Mouse (Mus musculus): ENCODE measurements around the gene Tmppe. TPM values are rescaled to one million over a fixed set of nuclear protein-coding genes. Genes with fewer than 3 reads are reported as not detected.

Tmppe gene
- polyA plus RNA-seq, 1 experiment from 2014 or later = 6.7 TPM

DNA sequence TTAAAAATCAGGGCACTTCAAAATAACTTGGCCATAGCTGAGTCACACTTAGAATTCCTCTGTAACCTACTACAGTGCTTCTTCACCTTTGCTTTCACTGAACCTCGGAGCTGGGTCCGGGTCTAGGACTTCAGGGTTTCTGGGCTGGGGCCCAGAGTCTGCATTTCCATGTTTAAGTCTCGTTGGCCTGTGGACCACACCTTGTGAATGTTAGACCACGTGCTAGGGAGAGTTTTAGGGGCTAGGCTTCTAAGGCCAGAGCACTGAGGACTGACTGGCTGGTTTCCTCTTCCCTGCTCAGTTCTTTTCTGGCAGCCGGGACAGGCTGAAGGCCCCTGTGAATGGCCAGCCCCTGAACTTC, 337 bp upstream of the Tmppe start:
- Histone ChIP-seq H3K4me2 (peak overlapping the region; percentile 80), H3K27ac (replicated peaks) (peak overlapping the region; percentile 92), H3K36me3 (peaks cover 16% of the 10 kb centered on the region), H3K4me3 (peak overlapping the region; percentile 86), H3K9me3 (peaks cover 12% of the 10 kb centered on the region), H3K4me1 (replicated peaks) (peaks cover 13% of the 10 kb centered on the region), H3K9ac (peak overlapping the region; percentile 80), H3K27me3 (0 out of 2 replicates have a peak, but pooled peaks cover 3% of the 10 kb centered on the region)
- peak; percentile 66; the same call in 1 of the 2 replicates for ATAC-seq (ENCODE audit: low read depth)
- WGBS = 22% methylated on average over 5 of the region's 5 CpGs

DNA sequence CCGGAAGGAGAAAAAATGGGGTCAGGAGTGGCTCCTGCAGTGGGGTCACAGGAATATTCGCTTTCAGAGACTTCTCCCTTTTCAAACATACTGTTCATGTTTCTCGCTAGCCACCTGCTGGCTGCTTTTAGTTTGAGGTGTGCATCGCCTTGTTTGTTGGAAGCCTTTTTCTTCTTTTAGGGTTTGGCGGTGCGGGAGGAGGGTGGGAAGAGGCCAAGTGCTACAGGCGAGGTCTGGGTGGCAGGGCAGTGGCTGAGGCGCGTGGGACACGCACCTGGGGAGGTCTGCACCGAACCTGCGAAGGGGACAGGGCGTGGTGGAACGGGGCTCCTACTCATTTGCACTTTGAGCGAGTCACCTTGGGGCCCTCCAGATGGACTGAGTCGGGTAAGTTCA, 778 bp downstream of the Tmppe start:
- H3K9ac ChIP-seq = peak overlapping the region; percentile 80
- H3K4me1 ChIP-seq (replicated peaks) = peaks cover 13% of the 10 kb centered on the region
- H3K9me3 ChIP-seq = peaks cover 15% of the 10 kb centered on the region
- H3K27ac ChIP-seq (replicated peaks) = peak overlapping the region; percentile 92
- peak overlapping the region; percentile 86 for H3K4me3 ChIP-seq
- H3K4me2 ChIP-seq = peak overlapping the region; percentile 80
- peaks cover 28% of the 10 kb centered on the region for H3K36me3 ChIP-seq
- peak; percentile 12 for ATAC-seq (ENCODE audit: low read depth)
- 4% methylated on average over 16 of the region's 16 CpGs for WGBS
- 0 out of 2 replicates have a peak, but pooled peaks cover 3% of the 10 kb centered on the region for H3K27me3 ChIP-seq

DNA sequence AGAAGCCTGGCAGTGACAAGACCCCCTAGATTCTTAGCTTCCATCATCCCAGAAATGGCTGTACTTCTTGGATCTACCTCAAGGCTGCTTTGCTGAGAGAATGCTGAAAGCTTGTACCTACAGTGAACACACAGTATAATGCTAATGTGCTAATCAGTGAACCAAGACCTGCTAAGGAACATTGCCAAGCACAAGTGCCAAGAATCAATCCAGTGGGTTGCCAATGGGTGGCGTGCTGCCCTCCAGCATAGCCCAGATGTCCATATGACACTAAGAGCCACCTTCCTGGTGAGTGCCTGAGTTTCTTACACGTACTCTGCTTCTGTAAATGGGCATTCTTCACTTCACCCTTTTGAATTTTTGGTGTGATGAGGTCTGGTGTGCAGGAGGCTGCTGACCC, 6.8 kb downstream of the Tmppe start:
- ATAC-seq (ENCODE audit: low read depth) = no peak
- 86% methylated on average over 2 of the region's 2 CpGs for WGBS
- Histone ChIP-seq H3K4me2 (no peak overlapping the region), H3K4me1 (replicated peaks) (no peaks in the 10 kb centered on the region), H3K36me3 (peaks cover 72% of the 10 kb centered on the region), H3K27me3 (no peaks in the 10 kb centered on the region), H3K9me3 (peaks cover 15% of the 10 kb centered on the region), H3K4me3 (no peak overlapping the region), H3K9ac (no peak overlapping the region), H3K27ac (replicated peaks) (no peak overlapping the region)

DNA sequence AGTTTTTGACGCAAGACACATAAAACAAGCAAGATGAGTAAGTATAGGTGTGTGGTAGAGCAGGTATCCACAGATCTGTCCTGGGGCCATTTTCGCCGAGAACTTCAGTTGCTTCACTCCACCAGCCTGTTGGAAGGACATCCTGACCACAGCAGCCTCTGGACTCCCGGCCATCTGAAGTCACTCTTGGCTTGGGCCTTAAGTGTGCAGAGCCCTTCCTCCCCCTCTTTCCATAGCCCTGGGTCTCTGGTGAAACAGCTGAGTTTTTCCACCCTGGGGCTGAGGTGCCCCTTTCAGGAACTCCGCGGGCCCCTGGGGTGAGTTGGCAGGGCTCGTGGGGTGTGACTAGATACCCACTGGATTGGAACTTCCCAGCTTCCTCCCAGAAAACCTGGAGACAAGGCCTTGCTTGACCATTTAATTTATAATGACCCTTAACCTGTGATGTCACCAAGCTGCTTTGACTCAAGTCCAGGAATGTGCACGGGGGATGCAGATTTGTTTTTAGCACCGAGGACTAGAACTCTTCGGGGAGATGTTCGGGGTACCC, 9.5 kb downstream of the Tmppe start:
- Histone ChIP-seq H3K9me3 (peaks cover 5% of the 10 kb centered on the region; the same call in 1 of the 2 replicates), H3K9ac (no peak overlapping the region), H3K27me3 (no peaks in the 10 kb centered on the region), H3K4me1 (replicated peaks) (no peaks in the 10 kb centered on the region), H3K4me2 (no peak overlapping the region), H3K36me3 (peaks cover 57% of the 10 kb centered on the region), H3K27ac (replicated peaks) (no peak overlapping the region), H3K4me3 (no peak overlapping the region)
- ATAC-seq (ENCODE audit: low read depth) = no peak
- 94% methylated on average over 11 of the region's 11 CpGs for WGBS

DNA sequence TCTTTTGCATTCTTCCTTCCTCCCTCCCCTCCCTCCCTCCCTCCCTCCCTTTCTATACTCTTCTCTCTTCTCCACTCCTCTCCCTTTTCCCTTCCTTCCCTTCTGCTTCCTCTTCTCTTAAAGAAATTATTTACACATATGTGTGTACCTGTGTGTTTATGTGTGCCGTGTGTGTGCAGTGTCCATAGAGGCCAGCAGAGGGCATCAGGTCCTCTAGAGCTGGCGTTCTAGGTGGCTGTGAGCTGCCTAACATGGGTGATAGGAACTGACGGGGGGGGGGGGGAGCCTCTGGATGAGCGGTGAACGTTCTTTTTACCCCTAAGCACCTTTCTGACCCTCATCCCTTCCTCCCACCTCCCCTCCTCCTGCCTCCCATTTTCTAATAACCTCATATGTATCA, 10.4 kb downstream of the Tmppe start:
- Histone ChIP-seq H3K27me3 (no peaks in the 10 kb centered on the region), H3K27ac (replicated peaks) (no peak overlapping the region), H3K9me3 (no peaks in the 10 kb centered on the region), H3K4me1 (replicated peaks) (no peaks in the 10 kb centered on the region), H3K9ac (no peak overlapping the region), H3K4me3 (no peak overlapping the region), H3K36me3 (peaks cover 48% of the 10 kb centered on the region), H3K4me2 (no peak overlapping the region)
- ATAC-seq (ENCODE audit: low read depth) = no peak
- 78% methylated on average over 5 of the region's 5 CpGs for WGBS

DNA sequence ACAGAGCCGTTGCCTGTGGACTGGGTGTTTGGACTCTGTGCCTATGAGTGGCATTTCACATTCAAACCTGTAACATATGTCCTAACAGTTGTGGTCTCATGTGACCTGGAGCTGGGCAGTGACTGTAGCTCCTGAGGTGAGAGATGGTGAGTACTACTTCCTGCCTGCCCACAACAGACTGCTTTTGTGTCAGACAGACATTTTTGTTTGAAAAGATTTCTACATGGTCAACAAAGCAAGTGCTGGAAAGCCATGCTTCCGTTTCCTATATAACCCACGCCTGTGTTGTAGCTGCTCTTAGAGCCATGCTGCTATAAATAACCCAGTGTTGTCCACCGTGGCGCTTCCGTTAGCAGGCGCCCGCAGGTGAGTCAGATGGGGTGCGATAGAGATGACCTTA, 11.5 kb downstream of the Tmppe start:
- ATAC-seq (ENCODE audit: low read depth) = no peak
- Histone ChIP-seq H3K4me2 (no peak overlapping the region), H3K27ac (replicated peaks) (no peak overlapping the region), H3K4me3 (no peak overlapping the region), H3K36me3 (peaks cover 43% of the 10 kb centered on the region), H3K9ac (no peak overlapping the region), H3K4me1 (replicated peaks) (no peaks in the 10 kb centered on the region), H3K27me3 (no peaks in the 10 kb centered on the region), H3K9me3 (no peaks in the 10 kb centered on the region)
- 91% methylated on average over 9 of the region's 9 CpGs for WGBS

DNA sequence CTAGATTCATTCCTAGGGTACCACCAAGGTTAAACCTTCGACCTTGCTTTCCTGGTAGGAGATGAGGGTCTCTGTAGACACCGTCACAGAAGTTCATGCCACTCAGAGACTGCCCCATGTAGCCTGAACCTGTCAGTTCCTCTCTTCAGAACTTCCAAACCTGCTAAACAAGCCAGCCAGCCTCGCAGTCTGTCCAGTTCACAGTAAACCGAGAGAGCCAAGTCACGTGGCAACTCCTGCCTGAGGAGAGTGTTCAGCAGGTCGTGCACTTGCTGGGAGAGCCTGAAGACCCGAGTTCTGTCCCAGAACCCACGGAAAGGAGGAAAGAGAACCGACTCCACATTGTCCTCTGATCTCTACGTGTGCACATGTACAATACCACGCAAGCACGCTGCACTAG, 13.0 kb downstream of the Tmppe start:
- H3K4me1 ChIP-seq (replicated peaks) = no peaks in the 10 kb centered on the region
- WGBS = 88% methylated on average over 12 of the region's 12 CpGs
- no peaks in the 10 kb centered on the region for H3K9me3 ChIP-seq
- no peak for ATAC-seq (ENCODE audit: low read depth)
- H3K27me3 ChIP-seq = no peaks in the 10 kb centered on the region
- H3K4me2 ChIP-seq = no peak overlapping the region
- peaks cover 29% of the 10 kb centered on the region for H3K36me3 ChIP-seq
- H3K4me3 ChIP-seq = no peak overlapping the region
- H3K9ac ChIP-seq = no peak overlapping the region
- H3K27ac ChIP-seq (replicated peaks) = no peak overlapping the region

DNA sequence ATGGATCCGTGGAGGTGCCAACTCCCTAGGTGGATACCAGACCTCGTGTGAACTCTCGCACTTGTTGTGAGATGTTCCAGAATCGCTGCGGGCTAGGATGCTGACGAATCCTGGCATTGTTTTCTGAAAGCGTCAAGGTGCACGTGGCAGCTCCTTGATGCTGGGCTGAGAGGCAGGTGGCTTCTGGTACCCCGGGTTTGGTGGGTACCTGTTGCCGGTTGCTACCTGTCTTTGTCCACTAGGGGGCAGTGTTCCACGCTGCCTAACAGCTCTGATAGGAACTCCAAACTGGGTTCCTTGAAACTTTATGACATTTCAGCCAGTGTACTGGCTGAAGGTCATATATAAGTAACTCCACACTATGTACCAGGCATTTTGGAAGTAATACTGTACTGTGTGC, 14.8 kb downstream of the Tmppe start:
- no peak overlapping the region for H3K4me3 ChIP-seq
- ATAC-seq (ENCODE audit: low read depth) = peak; percentile 36; the same call in 1 of the 2 replicates
- H3K9ac ChIP-seq = no peak overlapping the region
- H3K9me3 ChIP-seq = no peaks in the 10 kb centered on the region
- H3K4me1 ChIP-seq (replicated peaks) = no peaks in the 10 kb centered on the region
- H3K4me2 ChIP-seq = no peak overlapping the region
- 22% methylated on average over 11 of the region's 11 CpGs for WGBS
- no peaks in the 10 kb centered on the region for H3K27me3 ChIP-seq
- no peak overlapping the region for H3K27ac ChIP-seq (replicated peaks)
- peaks cover 15% of the 10 kb centered on the region for H3K36me3 ChIP-seq

DNA sequence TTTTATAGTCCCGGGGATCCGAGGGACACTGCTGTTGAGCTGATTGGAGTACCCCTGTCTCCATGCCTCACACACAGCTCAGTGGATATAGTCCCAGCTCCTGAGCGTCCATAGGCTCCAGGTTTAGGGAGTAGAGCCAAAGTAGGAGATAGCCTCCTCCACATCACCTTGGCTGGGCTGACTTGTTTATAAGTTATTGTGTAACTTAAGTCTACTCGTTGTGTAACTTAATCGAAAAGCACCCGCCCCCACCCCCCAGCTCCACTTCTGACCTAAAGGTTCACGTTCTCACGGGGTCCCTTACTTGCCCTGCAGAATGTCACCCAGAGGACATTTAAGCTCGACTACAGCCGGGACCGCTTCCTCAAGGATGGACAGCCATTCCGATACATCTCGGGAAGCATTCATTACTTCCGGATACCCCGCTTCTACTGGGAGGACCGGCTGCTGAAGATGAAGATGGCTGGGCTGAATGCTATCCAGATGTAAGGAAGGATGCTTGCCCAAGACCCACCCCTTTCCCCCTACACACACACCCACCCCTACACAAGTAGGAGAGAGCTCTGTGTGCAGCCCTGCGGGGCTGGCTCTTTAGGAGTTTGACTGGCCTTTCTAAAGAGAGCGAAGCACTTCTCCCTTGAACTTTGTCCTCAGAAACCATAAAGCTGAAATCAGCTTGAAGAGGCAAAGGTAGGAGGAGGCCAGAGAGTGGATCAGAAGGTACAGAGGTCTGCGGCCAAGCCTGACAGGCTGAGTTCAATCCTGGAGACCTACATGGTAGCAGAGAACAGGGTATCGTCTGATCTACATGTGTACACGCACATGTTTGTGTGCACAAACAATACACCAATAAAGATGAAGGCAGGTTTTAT, 16.0 kb downstream of the Tmppe start:
- Histone ChIP-seq H3K9me3 (no peaks in the 10 kb centered on the region), H3K27ac (replicated peaks) (no peak overlapping the region), H3K4me3 (no peak overlapping the region), H3K9ac (no peak overlapping the region), H3K27me3 (no peaks in the 10 kb centered on the region), H3K36me3 (peaks cover 10% of the 10 kb centered on the region), H3K4me2 (no peak overlapping the region), H3K4me1 (replicated peaks) (no peaks in the 10 kb centered on the region)
- 93% methylated on average over 21 of the region's 21 CpGs for WGBS
- no peak for ATAC-seq (ENCODE audit: low read depth)

DNA sequence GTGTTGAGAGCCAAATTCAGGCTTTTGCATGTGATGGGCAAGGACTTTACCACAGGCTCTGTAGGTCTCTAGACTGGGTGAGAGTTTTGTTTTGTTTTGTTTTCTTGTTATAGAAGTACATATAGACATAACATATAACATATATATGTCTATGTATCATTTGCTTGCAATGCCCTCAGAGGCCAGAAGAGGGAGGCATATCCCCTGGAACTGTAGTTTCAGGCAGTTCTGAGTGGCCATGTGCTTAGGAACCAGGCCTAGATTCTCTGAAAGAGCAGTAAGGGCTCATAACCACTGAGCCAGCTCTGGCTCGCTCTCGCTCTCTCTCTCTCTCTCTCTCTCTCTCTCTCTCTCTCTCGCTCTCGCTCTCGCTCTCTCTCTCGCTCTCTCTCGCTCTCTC, 17.3 kb downstream of the Tmppe start:
- H3K9ac ChIP-seq = no peak overlapping the region
- peaks cover 6% of the 10 kb centered on the region; the same call in 1 of the 2 replicates for H3K36me3 ChIP-seq
- no peak overlapping the region for H3K27ac ChIP-seq (replicated peaks)
- no peaks in the 10 kb centered on the region for H3K9me3 ChIP-seq
- ATAC-seq (ENCODE audit: low read depth) = no peak
- H3K4me2 ChIP-seq = no peak overlapping the region
- H3K4me3 ChIP-seq = no peak overlapping the region
- no peaks in the 10 kb centered on the region for H3K4me1 ChIP-seq (replicated peaks)
- WGBS = 74% methylated on average over 7 of the region's 7 CpGs
- no peaks in the 10 kb centered on the region for H3K27me3 ChIP-seq

DNA sequence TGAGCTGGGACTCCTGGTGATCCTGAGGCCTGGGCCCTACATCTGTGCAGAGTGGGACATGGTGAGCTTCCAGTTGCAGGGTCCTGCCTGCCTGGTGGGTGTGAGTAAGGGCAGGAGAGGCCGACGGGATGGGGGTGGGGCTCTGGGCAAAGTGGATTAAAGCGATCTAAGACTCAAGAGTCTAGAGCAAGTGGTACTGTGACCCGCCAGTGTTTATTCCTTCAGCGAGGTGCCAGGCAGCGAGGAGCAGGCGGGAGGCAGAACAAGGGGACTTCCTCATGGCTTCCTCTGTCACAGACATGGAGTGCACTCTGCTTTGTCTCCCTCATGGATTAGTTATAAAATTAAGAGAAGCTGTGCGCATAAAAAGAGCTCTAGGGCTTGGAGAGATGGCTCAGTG, 19.5 kb downstream of the Tmppe start:
- no peak overlapping the region for H3K4me2 ChIP-seq
- H3K27me3 ChIP-seq = no peaks in the 10 kb centered on the region
- no peaks in the 10 kb centered on the region for H3K4me1 ChIP-seq (replicated peaks)
- H3K9ac ChIP-seq = no peak overlapping the region
- ATAC-seq (ENCODE audit: low read depth) = no peak
- peaks cover 4% of the 10 kb centered on the region for H3K9me3 ChIP-seq
- no peak overlapping the region for H3K4me3 ChIP-seq
- H3K27ac ChIP-seq (replicated peaks) = no peak overlapping the region
- 91% methylated on average over 8 of the region's 8 CpGs for WGBS
- peaks cover 12% of the 10 kb centered on the region for H3K36me3 ChIP-seq

DNA sequence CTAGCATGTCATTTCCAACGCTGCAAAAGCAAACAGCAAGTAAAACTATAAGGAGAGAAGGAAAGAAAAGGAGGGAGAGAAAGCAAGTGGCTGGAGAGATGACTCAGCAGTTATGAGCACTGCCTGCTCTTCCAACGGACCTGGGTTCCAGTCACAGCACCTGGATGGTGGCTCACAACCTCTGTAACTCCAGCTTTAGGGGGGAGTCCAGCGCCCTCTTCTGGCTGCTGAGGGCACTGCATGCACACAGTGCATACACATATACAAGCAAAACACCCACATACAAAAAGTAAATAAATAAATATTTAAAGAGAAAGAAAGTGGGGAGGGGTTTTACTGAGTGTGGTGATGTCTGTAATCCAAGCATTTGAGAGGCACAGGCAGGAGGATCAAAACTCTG, 20.1 kb downstream of the Tmppe start:
- Histone ChIP-seq H3K36me3 (peaks cover 17% of the 10 kb centered on the region), H3K4me1 (replicated peaks) (no peaks in the 10 kb centered on the region), H3K9ac (no peak overlapping the region), H3K4me3 (no peak overlapping the region), H3K27ac (replicated peaks) (no peak overlapping the region), H3K27me3 (no peaks in the 10 kb centered on the region), H3K4me2 (no peak overlapping the region), H3K9me3 (peaks cover 6% of the 10 kb centered on the region)
- ATAC-seq (ENCODE audit: low read depth) = no peak
- 70% methylated on average over 3 of the region's 3 CpGs for WGBS

All from neural tube, embryonic 13.5 days (tissue).